ENCODE assay signal across 8 mouse cellular contexts in the genomic region with DNA sequence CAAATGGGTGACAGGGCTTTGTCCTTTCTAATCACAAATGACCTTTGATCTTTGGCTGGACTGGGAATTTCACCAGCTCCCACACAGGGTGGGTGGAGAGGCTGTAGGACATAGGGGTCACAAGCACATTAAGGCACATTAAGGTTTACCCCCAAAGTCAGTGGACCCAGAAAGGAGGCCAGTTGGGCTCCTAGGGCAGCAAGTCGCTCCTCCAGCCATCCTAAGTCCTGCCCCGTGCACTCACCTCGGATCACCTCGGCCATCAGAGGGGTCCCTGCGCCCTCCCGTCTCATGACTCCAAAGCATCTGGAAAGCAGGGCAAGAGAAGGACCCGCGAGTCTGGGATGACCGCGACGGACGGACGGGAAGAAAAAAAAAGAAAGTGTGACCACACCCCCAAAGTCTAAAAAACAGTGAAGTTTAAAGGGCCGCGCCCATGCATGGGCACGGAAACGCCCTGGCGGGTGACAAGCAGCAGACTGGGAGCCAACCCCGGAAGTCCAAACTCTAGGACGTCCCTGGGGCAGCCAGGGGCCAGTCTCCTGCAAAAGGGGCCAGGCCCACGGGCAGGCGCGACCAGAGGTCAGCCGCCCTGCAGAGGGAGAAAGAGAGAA. TPM values are rescaled to one million over a fixed set of nuclear protein-coding genes. Genes with fewer than 3 reads are reported as not detected.
DNase-seq lines count a peak whose midpoint lies in the region; ATAC-seq and TF ChIP-seq lines count a peak whose summit lies in the region.

No protein-coding gene starts in this region.

- ATAC-seq in intestine, embryonic 14.5 days (replicated peaks; ENCODE audit: low FRiP score, low TSS enrichment, low read depth): peak; percentile 91
- peak; percentile 92 for ATAC-seq in liver, postnatal 0 days
- ATAC-seq in neural tube, embryonic 13.5 days (ENCODE audit: low read depth): peak; percentile 77

- peak overlapping the region; percentile 46; the same call in 1 of the 2 replicates for H3K27ac ChIP-seq in layer of hippocampus, adult 2 months
- no peak overlapping the region for H3K27ac ChIP-seq in intestine, embryonic 14.5 days (ENCODE audit: low read depth)
- peak overlapping the region; percentile 84 for H3K27ac ChIP-seq in liver, postnatal 0 days (ENCODE audit: low read depth)
- H3K27ac ChIP-seq in neural tube, embryonic 13.5 days (replicated peaks): no peak overlapping the region

- H3K4me2 ChIP-seq in intestine, embryonic 14.5 days (ENCODE audit: low read length): peak overlapping the region; percentile 98
- H3K4me2 ChIP-seq in liver, postnatal 0 days (ENCODE audit: low read depth, low read length): peak overlapping the region; percentile 97
- H3K4me2 ChIP-seq in neural tube, embryonic 13.5 days: peak overlapping the region; percentile 93

- no peaks in the 10 kb centered on the region for H3K36me3 ChIP-seq in intestine, embryonic 14.5 days (ENCODE audit: control insufficient read depth, insufficient read depth, low read length)
- H3K36me3 ChIP-seq in liver, postnatal 0 days (replicated peaks; ENCODE audit: insufficient read depth, low read length): no peaks in the 10 kb centered on the region
- H3K36me3 ChIP-seq in neural tube, embryonic 13.5 days: no peaks in the 10 kb centered on the region

- no peak for DNase-seq in layer of hippocampus, adult 2 months (ENCODE audit: low spot score in 2 of 2)
- no peak for DNase-seq in layer of hippocampus, postnatal 25 days (ENCODE audit: extremely low spot score in 1 of 2, low spot score in 1 of 2)
- peak; percentile 57 for DNase-seq in c-Kit-positive CD71-positive TER-119-negative erythroid progenitor cells, embryonic 14.5 days (ENCODE audit: low read depth)
- DNase-seq in gastrocnemius, postnatal 14 days: peak; percentile 67
- peak; percentile 80 for DNase-seq in intestine, embryonic 14.5 days (ENCODE audit: low spot score)
- peak; percentile 79 for DNase-seq in liver, postnatal 0 days
- peak; percentile 78 for DNase-seq in thymus, postnatal 4 days

- no peaks in the 10 kb centered on the region for H3K4me1 ChIP-seq in intestine, embryonic 14.5 days (replicated peaks; ENCODE audit: control insufficient read depth, insufficient read depth, low read length)
- H3K4me1 ChIP-seq in liver, postnatal 0 days (ENCODE audit: insufficient read depth): peaks cover 11% of the 10 kb centered on the region
- peaks cover 11% of the 10 kb centered on the region for H3K4me1 ChIP-seq in neural tube, embryonic 13.5 days (replicated peaks)

- WGBS in intestine, embryonic 14.5 days: 3% methylated on average over 24 of the region's 24 CpGs
- under 1% methylated on average over 24 of the region's 24 CpGs for WGBS in liver, postnatal 0 days (ENCODE audit: insufficient replicate concordance)
- WGBS in neural tube, embryonic 13.5 days: under 1% methylated on average over 24 of the region's 24 CpGs

- TF ChIP-seq EP300 in liver, postnatal 0 days (IDR thresholded peaks at IDR 0.05; ENCODE audit: low read depth): no peak

- no peaks in the 10 kb centered on the region for H3K9me3 ChIP-seq in intestine, embryonic 14.5 days (ENCODE audit: control insufficient read depth, low read length)
- H3K9me3 ChIP-seq in liver, postnatal 0 days (ENCODE audit: low read length): no peaks in the 10 kb centered on the region
- H3K9me3 ChIP-seq in neural tube, embryonic 13.5 days: no peaks in the 10 kb centered on the region

- intact Hi-C loops in gastrocnemius, postnatal 14 days (cut with DNase I; ENCODE audit: low total_unique reads): loop anchor here (2.0 kb wide), 1 partner anchor 59 kb away; no protein-coding TSS in a partner anchor

- TF ChIP-seq CTCF in layer of hippocampus, adult 2 months (conservative IDR thresholded peaks at IDR 0.05): no peak
- no peak for TF ChIP-seq CTCF in liver, postnatal 0 days (IDR thresholded peaks at IDR 0.05; ENCODE audit: low read depth)

- H3K27me3 ChIP-seq in intestine, embryonic 14.5 days (replicated peaks; ENCODE audit: control insufficient read depth, insufficient read depth, low read length): no peaks in the 10 kb centered on the region
- H3K27me3 ChIP-seq in liver, postnatal 0 days (ENCODE audit: insufficient read depth, low read length): no peaks in the 10 kb centered on the region
- no peaks in the 10 kb centered on the region for H3K27me3 ChIP-seq in neural tube, embryonic 13.5 days

- H3K9ac ChIP-seq in intestine, embryonic 14.5 days (ENCODE audit: low read length): peak overlapping the region; percentile 64
- H3K9ac ChIP-seq in liver, postnatal 0 days (replicated peaks): peak overlapping the region; percentile 72
- peak overlapping the region; percentile 73 for H3K9ac ChIP-seq in neural tube, embryonic 13.5 days

- peak overlapping the region; percentile 55 for H3K4me3 ChIP-seq in layer of hippocampus, adult 2 months
- H3K4me3 ChIP-seq in intestine, embryonic 14.5 days (ENCODE audit: low read depth, low read length): peak overlapping the region; percentile 53
- peak overlapping the region; percentile 70 for H3K4me3 ChIP-seq in liver, postnatal 0 days (ENCODE audit: low read depth, low read length)
- peak overlapping the region; percentile 51 for H3K4me3 ChIP-seq in neural tube, embryonic 13.5 days

RNA-seq across cellular contexts. Expression of a gene that starts 26.8 kb away (rescaled TPM):
- total RNA-seq in layer of hippocampus, adult 2 months (2021): 10 to 100 TPM in 1 of 2 experiments, 1 to 10 TPM in 1; 9.8 to 14.2 TPM
- 1 to 10 TPM; 6.9 to 7.2 TPM for total RNA-seq in layer of hippocampus, postnatal 25 days (2021)
- 1 to 10 TPM; 4.0 to 4.4 TPM for total RNA-seq in gastrocnemius, postnatal 14 days (2021)
- 16.6 and 19.2 TPM in 2 replicates for polyA plus RNA-seq in intestine, embryonic 14.5 days (2014; fragmentation: Nextera tagmentation; extraction: Ambion mirVana)
- polyA plus RNA-seq in liver, postnatal 0 days (2015; fragmentation: Nextera tagmentation; extraction: Ambion mirVana): 4.5 and 5.3 TPM in 2 replicates
- 3.4 and 4.6 TPM in 2 replicates for polyA plus RNA-seq in neural tube, embryonic 13.5 days (2015; fragmentation: Nextera tagmentation; extraction: Ambion mirVana)

Comparison
In these comparisons a context has a peak if more than half of its experiments do, and no peak if none do; other contexts are left out.
1. DNase-seq: peak in c-Kit-positive CD71-positive TER-119-negative erythroid progenitor cells, embryonic 14.5 days (single experiment), gastrocnemius, postnatal 14 days (single experiment), intestine, embryonic 14.5 days (single experiment), liver, postnatal 0 days (single experiment) and thymus, postnatal 4 days (single experiment); none in layer of hippocampus, adult 2 months (0 of 2) and layer of hippocampus, postnatal 25 days (0 of 2).
2. H3K27ac ChIP-seq: peak in layer of hippocampus, adult 2 months (single experiment) and liver, postnatal 0 days (single experiment); none in intestine, embryonic 14.5 days (single experiment) and neural tube, embryonic 13.5 days (single experiment).
3. Peak in every context shown above with its lines, with median percentiles within 50 percentile points of each other: H3K4me3 ChIP-seq, ATAC-seq, H3K4me2 ChIP-seq and H3K9ac ChIP-seq.